Mouse (Mus musculus) heart, embryonic 10.5 days (tissue): Measurements from ENCODE around the gene Chtop. TPM values are rescaled to one million over a fixed set of nuclear protein-coding genes. Genes with fewer than 3 reads are reported as not detected.

Experiments
- polyA plus RNA-seq: library from polyadenylated mRNA; unstranded; fragments of >200 nt; fragmentation: Nextera tagmentation; extraction: Ambion mirVana; gene quantifications from 2 replicates; pipeline ENCODE4 v1.2.1, GENCODE M21; 2016

The Chtop gene
- polyA plus RNA-seq, 1 experiment from 2014 or later = 136 TPM

Other genes with a start within 250 kb of the Chtop start
- gene Dennd4b, start 244.3 kb downstream of the Chtop start, polyA plus RNA-seq = 4.6 and 7.0 TPM in 2 replicates
- 10.6 and 11.8 TPM in 2 replicates for gene Gatad2b, start 216.3 kb downstream of the Chtop start, polyA plus RNA-seq
- 12.6 and 19.9 TPM in 2 replicates for gene Slc27a3, start 119.6 kb downstream of the Chtop start, polyA plus RNA-seq
- gene Ints3, start 75.9 kb downstream of the Chtop start, polyA plus RNA-seq = 31.0 and 36.7 TPM in 2 replicates
- 7.1 and 8.7 TPM in 2 replicates for gene Npr1, start 43.6 kb downstream of the Chtop start, polyA plus RNA-seq
- gene Ilf2, start 33.4 kb downstream of the Chtop start, polyA plus RNA-seq = 149 and 215 TPM in 2 replicates
- 71.7 and 74.4 TPM in 2 replicates for gene Snapin, start 18.5 kb downstream of the Chtop start, polyA plus RNA-seq
- gene S100a1, start 4.9 kb upstream of the Chtop start, polyA plus RNA-seq = 64.6 and 111 TPM in 2 replicates
- gene S100a13, start 4.9 kb upstream of the Chtop start, polyA plus RNA-seq = 32.3 and 52.5 TPM in 2 replicates
- 0.28 TPM in 1 of 2 replicates, not detected in the other for gene S100a14, start 17.4 kb upstream of the Chtop start, polyA plus RNA-seq
- gene S100a16, start 27.8 kb upstream of the Chtop start, polyA plus RNA-seq = 18.1 and 36.6 TPM in 2 replicates
- 0.31 and 0.44 TPM in 2 replicates for gene S100a3, start 51.1 kb upstream of the Chtop start, polyA plus RNA-seq
- not detected in 2 replicates for gene S100a2, start 80.7 kb upstream of the Chtop start, polyA plus RNA-seq
- gene Gm42674, start 92.4 kb upstream of the Chtop start, polyA plus RNA-seq = not detected in 2 replicates
- gene S100a4, start 94.3 kb upstream of the Chtop start, polyA plus RNA-seq = 0.30 and 0.43 TPM in 2 replicates
- gene S100a5, start 99.0 kb upstream of the Chtop start, polyA plus RNA-seq = not detected in 2 replicates
- gene S100a6, start 103.4 kb upstream of the Chtop start, polyA plus RNA-seq = 27.3 and 28.9 TPM in 2 replicates
- gene S100a7a, start 144.5 kb upstream of the Chtop start, polyA plus RNA-seq = not detected in 2 replicates
- not detected in 2 replicates for gene S100a8, start 159.5 kb upstream of the Chtop start, polyA plus RNA-seq
- gene S100a9, start 186.2 kb upstream of the Chtop start, polyA plus RNA-seq = not detected in 2 replicates
- not detected in 2 replicates for gene Pglyrp4, start 217.4 kb upstream of the Chtop start, polyA plus RNA-seq